Mouse (Mus musculus) olfactory bulb, adult 2 months (tissue): Measurements from ENCODE around the gene Ube4a.

Source experiments
- CTCF ChIP-seq: fragments of 200-500 bp; IDR thresholded peaks from 2 replicates; pipeline ENCODE4 v1.5.1; 2012; ENCODE audit warnings: low read depth, mild to moderate bottlenecking, low read length, moderate library complexity; ENCODE audit not compliant: insufficient read depth
- POLR2A ChIP-seq: fragments of 200-500 bp; IDR thresholded peaks from 2 replicates; pipeline ENCODE4 v1.6.1; 2012; ENCODE audit warnings: mild to moderate bottlenecking, low read depth, low read length, moderate library complexity; ENCODE audit not compliant: insufficient read depth

DNA sequence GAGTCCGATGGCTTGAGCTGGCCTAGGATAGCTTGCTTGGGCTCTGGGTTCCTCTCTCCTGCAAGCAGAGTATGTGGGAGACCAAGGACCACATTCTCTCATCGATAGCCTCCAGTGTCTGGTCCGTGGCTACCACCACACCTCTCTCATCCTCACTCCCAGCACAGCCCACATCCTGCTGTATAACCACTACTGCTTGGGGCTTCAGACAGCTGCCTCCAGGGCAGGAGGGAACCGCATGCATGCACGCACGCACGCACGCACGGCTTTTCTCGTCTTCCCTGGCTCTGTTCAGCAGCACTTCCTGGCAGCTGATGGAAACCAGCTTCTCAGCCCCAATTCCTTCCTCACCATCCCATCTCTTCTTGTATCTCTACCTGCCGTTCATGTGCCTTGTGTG lies 32.7 kb upstream of the Ube4a start:
- TF ChIP-seq POLR2A (no peak), CTCF (no peak)
